Mouse (Mus musculus) ES-E14 (cell line): ENCODE data around the gene Zfp335. TPM values are rescaled to one million over a fixed set of nuclear protein-coding genes. Genes with fewer than 3 reads are reported as not detected.

ENCODE experiments used
- DNase-seq: peaks from one replicate; pipeline ENCODE4 v3.0.0-alpha.2; 2013; ENCODE audit warnings: low read depth, low spot score
- H3K27ac ChIP-seq: 2 replicates; pipeline ENCODE4 v1.5.1; 2012; ENCODE audit warnings: low read depth, mild to moderate bottlenecking, low read length, moderate library complexity, mixed read lengths; ENCODE audit not compliant: poor library complexity, insufficient read depth, severe bottlenecking
- H3K36me3 ChIP-seq: 2 replicates; pipeline ENCODE4 v1.6.1; 2012; ENCODE audit warnings: mild to moderate bottlenecking, low read length, moderate library complexity, mixed read lengths; ENCODE audit not compliant: control insufficient read depth, poor library complexity, insufficient read depth, severe bottlenecking
- H3K4me1 ChIP-seq, 2 experiments: fragments of 150-350 bp in 1 of 2; sonication (generic) in 1 of 2; 2 replicates each; pipeline ENCODE4 v1.6.1; 2012; ENCODE audit warnings: low read length in 2 of 2, mild to moderate bottlenecking in 1 of 2, mixed read lengths in 1 of 2; ENCODE audit not compliant: control insufficient read depth in 2 of 2, insufficient read depth in 2 of 2, poor library complexity in 1 of 2
- H3K4me3 ChIP-seq, 2 experiments: fragments of 150-350 bp in 1 of 2; sonication (generic) in 1 of 2; 2 replicates each; pipeline ENCODE4 v1.5.1; 2012; ENCODE audit warnings: low read length in 2 of 2, low read depth in 1 of 2, mild to moderate bottlenecking in 1 of 2, mixed read lengths in 1 of 2; ENCODE audit not compliant: insufficient read depth in 1 of 2, poor library complexity in 1 of 2, severe bottlenecking in 1 of 2
- H3K9ac ChIP-seq: 2 replicates; pipeline ENCODE4 v1.6.1; 2012; ENCODE audit warnings: low read depth, mild to moderate bottlenecking, low read length, mixed read lengths; ENCODE audit not compliant: poor library complexity, insufficient read depth, severe bottlenecking
- H3K9me3 ChIP-seq: fragments of 150-350 bp; sonication (generic); 2 replicates; pipeline ENCODE4 v1.6.1; 2012; ENCODE audit warnings: low read depth, mild to moderate bottlenecking, low read length; ENCODE audit not compliant: control insufficient read depth, insufficient read depth
- CHD2 ChIP-seq: IDR thresholded peaks from 2 replicates; pipeline ENCODE4 v1.6.1; 2014; ENCODE audit warnings: mild to moderate bottlenecking, low read depth, low read length, inconsistent platforms
- HCFC1 ChIP-seq: IDR thresholded peaks from 2 replicates; pipeline ENCODE4 v1.6.1; 2012; ENCODE audit warnings: low read length, inconsistent platforms, borderline replicate concordance; ENCODE audit not compliant: insufficient read depth
- MAFK ChIP-seq: IDR thresholded peaks from 2 replicates; pipeline ENCODE4 v1.6.1; 2014; ENCODE audit warnings: mild to moderate bottlenecking, low read depth, low read length, inconsistent platforms; ENCODE audit not compliant: insufficient read depth
- ZC3H11A ChIP-seq: IDR thresholded peaks from 2 replicates; pipeline ENCODE4 v1.6.1; 2012; ENCODE audit warnings: low read depth, mild to moderate bottlenecking, inconsistent platforms, low read length, borderline replicate concordance
- ZNF384 ChIP-seq: IDR thresholded peaks from 2 replicates; pipeline ENCODE4 v1.6.1; 2012; ENCODE audit warnings: low read depth, low read length, inconsistent platforms
- in situ Hi-C, 2 experiments: fragments of 600-800 bp; cut with MboI; formaldehyde crosslinking; loops; one replicate each; pipeline ENCODE4 v1.15.1; 2025; ENCODE audit warnings: low sequenced_read_pairs in 2 of 2, inconsistent platforms in 1 of 2; ENCODE audit not compliant: unreplicated experiment in 2 of 2
- total RNA-seq: library from RNA; depleted of rRNA; stranded (reverse); fragments of 300-350 nt; gene quantifications from 2 replicates; pipeline ENCODE4 v1.2.3, GENCODE M21; 2012

The Zfp335 gene
- total RNA-seq, 1 experiment, result 18.5 TPM

- Histone ChIP-seq H3K9ac (peak overlapping the region; percentile 97), H3K36me3 (peaks cover 20% of the 10 kb centered on the region), H3K9me3 (no peaks in the 10 kb centered on the region), H3K4me3 (peak overlapping the region; percentile 92 to 96), H3K4me1 (peaks cover 6 to 21% of the 10 kb centered on the region in 2 experiments; a peak in 3 of 4 replicates), H3K27ac (peak overlapping the region; percentile 54)
- TF ChIP-seq HCFC1 (no peak), ZNF384 (no peak)
- no peak for DNase-seq
- in situ Hi-C loops, result no loop called here
Observed at GRCm38 (mm10) chr2:164912151-164912550, 594 bp upstream of the Zfp335 start.

DNA sequence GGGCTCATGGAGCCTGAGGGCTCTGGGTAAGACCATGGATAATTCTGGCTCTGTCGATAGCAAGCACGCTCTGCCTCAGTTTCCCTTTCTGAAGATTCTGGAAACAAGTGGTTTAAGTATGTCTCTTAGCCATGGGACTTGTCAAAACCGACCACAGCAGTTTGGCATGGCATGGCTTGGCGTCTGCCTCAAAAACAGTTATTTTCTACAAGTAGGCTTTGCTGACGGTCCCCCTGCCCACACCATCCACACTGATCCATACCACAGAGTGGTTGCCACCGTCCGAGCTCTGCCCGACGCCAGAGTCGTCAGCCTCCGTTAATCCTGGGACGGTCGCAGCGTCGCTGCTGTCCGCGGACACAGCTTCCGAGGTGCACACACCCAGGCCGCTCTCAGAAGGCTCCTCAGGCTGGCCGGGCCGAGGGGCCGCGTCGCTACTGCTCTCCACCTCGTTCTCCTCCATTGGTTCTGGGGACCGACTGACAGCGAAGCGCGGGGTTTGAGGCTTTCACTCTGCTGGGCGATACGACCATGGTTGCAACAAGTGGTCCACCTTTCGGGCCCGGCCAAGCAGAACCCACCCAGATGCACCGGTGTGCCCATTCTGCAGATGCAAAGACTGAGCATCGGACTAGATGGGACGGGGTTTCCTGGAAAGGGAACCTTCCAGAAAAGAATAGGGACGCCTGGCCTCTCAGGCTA lies 1.0 kb downstream of the Zfp335 start:
- in situ Hi-C loops, result no loop called here
- DNase-seq, result no peak
- H3K27ac ChIP-seq, result peak overlapping the region; percentile 99

GRCm38 (mm10) chr2:164909542-164909941 lies 2.0 kb downstream of the Zfp335 start:
- no peak for DNase-seq
- no peak for TF ChIP-seq MAFK
- TF ChIP-seq HCFC1, result no peak
- no peak for TF ChIP-seq ZC3H11A
- TF ChIP-seq ZNF384, result no peak
- TF ChIP-seq CHD2, result no peak
- Histone ChIP-seq H3K4me3 (peak overlapping the region in 1 of 2 experiments; percentile 92; a peak in 1 of 4 replicates), H3K36me3 (peaks cover 36% of the 10 kb centered on the region), H3K9me3 (no peaks in the 10 kb centered on the region), H3K9ac (no peak overlapping the region), H3K4me1 (peaks cover 4 to 14% of the 10 kb centered on the region in 2 experiments; a peak in 2 of 4 replicates), H3K27ac (no peak overlapping the region)
- in situ Hi-C loops, result no loop called here

More for the DNA sequence above, 1.0 kb downstream of the Zfp335 start:
- Histone ChIP-seq H3K36me3 (peaks cover 31% of the 10 kb centered on the region), H3K9ac (peak overlapping the region; percentile 81), H3K4me1 (peaks cover 4 to 14% of the 10 kb centered on the region in 2 experiments; a peak in 2 of 4 replicates), H3K4me3 (peak overlapping the region; percentile 92 to 96), H3K9me3 (no peaks in the 10 kb centered on the region)
- TF ChIP-seq MAFK (no peak), ZNF384 (no peak)

DNA sequence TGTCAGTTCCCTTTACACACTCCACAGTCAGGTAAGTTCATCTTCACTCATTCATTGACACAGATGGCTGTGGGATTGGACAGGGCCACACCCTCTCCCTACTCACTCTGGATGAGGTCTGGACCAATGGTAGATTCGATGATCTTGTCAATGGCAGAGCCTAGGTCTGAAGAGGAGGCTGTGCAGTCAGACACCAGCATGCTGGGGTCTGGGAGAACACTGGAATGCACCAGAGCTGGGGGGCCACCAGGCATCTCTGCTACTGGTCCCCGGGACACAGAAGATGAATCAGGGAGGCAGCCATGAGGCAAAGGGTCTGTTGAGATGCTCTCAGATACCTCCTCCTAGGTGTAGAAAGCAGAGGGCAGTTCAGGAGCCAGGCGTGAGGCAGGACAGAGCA lies 2.5 kb downstream of the Zfp335 start:
- Histone ChIP-seq H3K27ac (no peak overlapping the region), H3K4me3 (no peak overlapping the region), H3K9ac (no peak overlapping the region), H3K36me3 (peaks cover 40% of the 10 kb centered on the region), H3K9me3 (no peaks in the 10 kb centered on the region), H3K4me1 (peaks cover 4 to 14% of the 10 kb centered on the region in 2 experiments; a peak in 2 of 4 replicates)
- no peak for TF ChIP-seq MAFK
- no peak for TF ChIP-seq ZC3H11A
- TF ChIP-seq ZNF384, result no peak
- no peak for TF ChIP-seq CHD2
- no peak for TF ChIP-seq HCFC1
- in situ Hi-C loops, result no loop called here
- DNase-seq, result no peak

DNA sequence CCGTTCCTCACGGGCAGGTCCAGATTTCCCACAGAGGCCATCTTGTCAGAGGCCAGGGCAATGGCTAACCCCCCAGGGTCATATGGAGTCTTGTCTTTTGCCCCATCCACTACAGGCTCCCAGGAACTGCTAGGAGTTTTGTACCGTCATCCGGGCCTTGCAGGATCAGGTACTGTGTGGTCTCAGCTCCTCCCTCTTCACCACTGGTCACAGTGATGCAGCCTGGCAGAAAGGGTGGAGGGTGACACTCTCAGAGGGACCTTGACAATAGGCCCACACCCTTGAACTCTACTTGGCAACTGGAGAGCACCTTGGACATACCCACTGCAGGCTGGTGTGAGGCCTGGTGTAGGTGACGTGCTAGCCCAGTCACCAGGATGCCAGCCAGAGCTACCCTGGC lies 3.5 kb downstream of the Zfp335 start:
- H3K4me3 ChIP-seq, result no peak overlapping the region
- H3K4me1 ChIP-seq, result peaks cover 2 to 9% of the 10 kb centered on the region in 2 experiments; a peak in 2 of 4 replicates
- no peak for DNase-seq
- H3K9me3 ChIP-seq, result no peaks in the 10 kb centered on the region
- H3K27ac ChIP-seq, result no peak overlapping the region
- in situ Hi-C loops, result no loop called here
- H3K9ac ChIP-seq, result no peak overlapping the region
- peaks cover 47% of the 10 kb centered on the region for H3K36me3 ChIP-seq
- TF ChIP-seq MAFK (no peak), CHD2 (no peak), HCFC1 (no peak), ZNF384 (no peak), ZC3H11A (no peak)
